In the genomic region with DNA sequence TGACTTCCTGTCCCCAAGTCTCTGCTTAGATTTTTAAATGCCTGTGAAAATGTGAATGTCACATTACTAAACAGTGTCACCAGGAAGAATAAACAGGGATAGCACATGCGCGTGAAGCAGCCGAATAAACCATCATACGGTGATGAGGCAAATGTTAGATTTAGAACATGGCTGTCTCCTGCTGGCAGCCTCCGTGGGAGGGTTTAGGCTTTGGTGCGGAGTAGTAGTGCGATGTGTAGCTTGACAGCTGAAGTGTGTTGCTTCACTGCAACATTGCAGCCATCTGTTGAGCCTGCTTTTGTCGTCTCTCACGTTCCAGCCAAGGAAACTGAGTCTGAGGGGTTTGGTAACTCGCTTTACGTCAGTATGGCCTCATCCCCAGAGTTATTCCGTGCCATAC, we compare ENCODE assay signal across 15 mouse cellular contexts.
DNase-seq lines count a peak whose midpoint lies in the region; TF ChIP-seq lines count a peak whose summit lies in the region.
"Had no signal": no experiment of that assay in that cellular context is flagged by ENCODE, and none has a peak within 500 bp of the region (broad histone marks: within the 10 kb centered on the region; RNA-seq: fewer than 3 reads in every experiment).

No protein-coding gene starts in this region.

- WGBS in embryonic facial prominence, embryonic 10.5 days, result 90% methylated on average over 12 of the region's 12 CpGs

- H3K27me3 ChIP-seq in embryonic facial prominence, embryonic 10.5 days (replicated peaks; ENCODE audit: low read depth, poor library complexity, severe bottlenecking), result no peaks in the 10 kb centered on the region
- H3K27me3 ChIP-seq: intestine, embryonic 15.5 days; limb, embryonic 13.5 days; stomach, embryonic 15.5 days had no signal

- H3K4me1 ChIP-seq in bone marrow macrophage, adult 2 months (ENCODE audit: control insufficient read depth, insufficient read depth, low read length), result peaks cover 37% of the 10 kb centered on the region
- no peaks in the 10 kb centered on the region for H3K4me1 ChIP-seq in brown adipose tissue, adult 24 weeks (ENCODE audit: control insufficient read depth, insufficient read depth, insufficient read length, low read length)
- H3K4me1 ChIP-seq in embryonic facial prominence, embryonic 10.5 days, result no peaks in the 10 kb centered on the region
- H3K4me1 ChIP-seq: embryonic facial prominence, embryonic 13.5 days; intestine, embryonic 15.5 days; limb, embryonic 13.5 days; stomach, embryonic 15.5 days had no signal

- H3K9me3 ChIP-seq in embryonic facial prominence, embryonic 10.5 days, result no peaks in the 10 kb centered on the region
- H3K9me3 ChIP-seq: embryonic facial prominence, embryonic 13.5 days; intestine, embryonic 15.5 days; limb, embryonic 13.5 days; stomach, embryonic 15.5 days had no signal

- peak; percentile 17 for DNase-seq in layer of hippocampus, adult 11-12 months (ENCODE audit: low spot score)
- no peak for DNase-seq in layer of hippocampus, postnatal 25 days (ENCODE audit: extremely low spot score in 1 of 2, low spot score in 1 of 2)
- peak; percentile 20 to 24 for DNase-seq in layer of hippocampus, postnatal 36 days
- DNase-seq in embryonic facial prominence, embryonic 10.5 days (ENCODE audit: low spot score), result no peak
- no peak for DNase-seq in kidney, postnatal 4 days
- DNase-seq: cerebellum, postnatal 14 days; gastrocnemius, adult 2 months; heart, postnatal 4 days; thymus, postnatal 4 days had no signal

- H3K4me3 ChIP-seq in bone marrow macrophage, adult 2 months (ENCODE audit: insufficient read depth, low read length), result no peak overlapping the region
- H3K4me3 ChIP-seq in brown adipose tissue, adult 24 weeks (ENCODE audit: insufficient read depth, low read depth, low read length), result no peak overlapping the region
- no peak overlapping the region for H3K4me3 ChIP-seq in embryonic facial prominence, embryonic 10.5 days
- H3K4me3 ChIP-seq: embryonic facial prominence, embryonic 13.5 days; gastrocnemius, adult 2 months; intestine, embryonic 15.5 days; limb, embryonic 13.5 days; stomach, embryonic 15.5 days had no signal

- H3K36me3 ChIP-seq in embryonic facial prominence, embryonic 10.5 days (replicated peaks), result no peaks in the 10 kb centered on the region
- H3K36me3 ChIP-seq: embryonic facial prominence, embryonic 13.5 days; intestine, embryonic 15.5 days; limb, embryonic 13.5 days; stomach, embryonic 15.5 days had no signal

- no peak for TF ChIP-seq POLR2A in bone marrow macrophage, adult 2 months (IDR thresholded peaks at IDR 0.05; ENCODE audit: borderline replicate concordance, low read depth, low read length)

- TF ChIP-seq CTCF in bone marrow macrophage, adult 2 months (IDR thresholded peaks at IDR 0.05; ENCODE audit: low read depth, low read length), result no peak

- H3K27ac ChIP-seq in bone marrow macrophage, adult 2 months (ENCODE audit: insufficient read depth, low read depth, low read length), result peak overlapping the region; percentile 31
- H3K27ac ChIP-seq in brown adipose tissue, adult 24 weeks (replicated peaks; ENCODE audit: low read depth, low read length), result 0 out of 2 replicates have a peak overlapping the region, but pooled peaks have one; percentile 8
- no peak overlapping the region for H3K27ac ChIP-seq in embryonic facial prominence, embryonic 10.5 days (replicated peaks)
- H3K27ac ChIP-seq: embryonic facial prominence, embryonic 13.5 days; gastrocnemius, adult 2 months; intestine, embryonic 15.5 days; limb, embryonic 13.5 days; stomach, embryonic 15.5 days had no signal

Comparison
In these comparisons a context has a peak if more than half of its experiments do, and no peak if none do; other contexts are left out.
1. DNase-seq: peak in layer of hippocampus, adult 11-12 months (single experiment) and layer of hippocampus, postnatal 36 days (2 of 2); none in layer of hippocampus, postnatal 25 days (0 of 2), embryonic facial prominence, embryonic 10.5 days (single experiment) and kidney, postnatal 4 days (0 of 2).